Mouse (Mus musculus): ENCODE measurements around the gene Pald1. TPM values are rescaled to one million over a fixed set of nuclear protein-coding genes. Genes with fewer than 3 reads are reported as not detected.

The Pald1 gene
- polyA plus RNA-seq, 1 experiment from 2014 or later = 21.0 TPM

DNA sequence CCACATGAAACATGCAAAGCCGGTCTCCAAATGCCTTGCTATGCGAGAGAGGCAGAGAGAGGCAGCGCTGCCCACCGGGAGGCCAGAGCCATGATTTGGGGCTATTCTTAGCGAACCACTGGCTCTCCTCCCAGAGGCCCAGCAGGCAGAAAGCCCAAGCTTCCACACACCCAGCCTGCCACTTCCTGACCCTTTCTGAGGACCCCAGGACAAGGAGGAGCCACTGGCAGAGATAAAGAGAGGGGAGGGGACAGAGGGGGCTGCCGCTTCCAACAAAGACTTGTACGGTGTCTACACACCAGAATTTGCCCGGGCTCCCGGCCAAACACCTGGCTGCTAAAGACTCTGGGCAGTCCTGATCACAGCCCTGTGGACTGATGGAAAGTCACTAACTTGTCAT, 3.1 kb downstream of the Pald1 start:
- Histone ChIP-seq H3K27ac (ENCODE audit: low read length) (peak overlapping the region; percentile 89), H3K4me1 (ENCODE audit: control insufficient read depth, insufficient read depth, low read length) (peaks cover 73% of the 10 kb centered on the region), H3K27me3 (ENCODE audit: control insufficient read depth, insufficient read depth, low read length) (no peaks in the 10 kb centered on the region), H3K4me3 (ENCODE audit: low read length) (peak overlapping the region; percentile 86), H3K9me3 (replicated peaks; ENCODE audit: control insufficient read depth, low read length) (no peaks in the 10 kb centered on the region), H3K9ac (ENCODE audit: low read length) (peak overlapping the region; percentile 52), H3K36me3 (ENCODE audit: control insufficient read depth, insufficient read depth) (no peaks in the 10 kb centered on the region), H3K4me2 (ENCODE audit: low read depth, low read length) (peak overlapping the region; percentile 94)
- WGBS = 5% methylated on average over 9 of the region's 9 CpGs
- peak; percentile 78 for ATAC-seq (replicated peaks; ENCODE audit: extremely low read depth, insufficient read depth, low FRiP score)

DNA sequence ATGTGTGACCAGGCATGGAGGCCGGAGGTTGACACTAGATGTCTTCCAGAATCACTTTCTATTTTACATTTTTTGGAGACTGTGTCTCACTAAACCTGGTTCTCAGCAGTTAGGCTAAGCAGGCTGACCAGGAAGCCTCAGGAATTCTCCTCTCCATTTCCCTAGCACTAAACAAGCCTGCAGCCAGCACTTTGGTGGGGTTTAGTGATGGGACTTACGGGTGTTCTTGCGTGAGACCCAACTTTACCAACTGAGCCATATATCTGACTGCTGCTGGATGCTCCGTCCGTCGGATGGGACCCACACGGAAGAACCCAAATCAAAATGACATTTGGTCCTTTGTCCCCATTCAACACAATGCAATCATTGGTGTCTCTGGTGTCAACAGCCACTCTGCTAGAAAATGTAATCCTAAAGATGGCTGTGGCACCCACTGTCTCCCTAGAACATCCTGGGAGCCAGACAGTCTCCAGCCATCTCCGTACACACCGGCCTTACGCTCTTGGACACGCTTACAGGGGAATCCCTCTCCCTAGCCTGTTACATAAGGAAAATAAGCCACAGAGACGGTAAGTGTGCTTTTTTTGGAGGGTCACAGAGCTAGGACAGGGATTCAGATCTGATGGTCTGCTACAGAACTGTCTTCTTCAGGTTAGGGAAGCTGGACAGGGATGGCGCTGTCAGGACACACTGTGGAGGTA, 3.8 kb downstream of the Pald1 start:
- no peaks in the 10 kb centered on the region for H3K27me3 ChIP-seq (ENCODE audit: control insufficient read depth, insufficient read depth, low read length)
- peak overlapping the region; percentile 94 for H3K4me2 ChIP-seq (ENCODE audit: low read depth, low read length)
- no peak for ATAC-seq (replicated peaks; ENCODE audit: extremely low read depth, insufficient read depth, low FRiP score)
- 73% methylated on average over 13 of the region's 13 CpGs for WGBS
- H3K9me3 ChIP-seq (replicated peaks; ENCODE audit: control insufficient read depth, low read length) = no peaks in the 10 kb centered on the region
- H3K36me3 ChIP-seq (ENCODE audit: control insufficient read depth, insufficient read depth) = no peaks in the 10 kb centered on the region
- peak overlapping the region; percentile 89 for H3K27ac ChIP-seq (ENCODE audit: low read length)
- peak overlapping the region; percentile 52 for H3K9ac ChIP-seq (ENCODE audit: low read length)
- peak overlapping the region; percentile 86 for H3K4me3 ChIP-seq (ENCODE audit: low read length)
- peaks cover 78% of the 10 kb centered on the region for H3K4me1 ChIP-seq (ENCODE audit: control insufficient read depth, insufficient read depth, low read length)

DNA sequence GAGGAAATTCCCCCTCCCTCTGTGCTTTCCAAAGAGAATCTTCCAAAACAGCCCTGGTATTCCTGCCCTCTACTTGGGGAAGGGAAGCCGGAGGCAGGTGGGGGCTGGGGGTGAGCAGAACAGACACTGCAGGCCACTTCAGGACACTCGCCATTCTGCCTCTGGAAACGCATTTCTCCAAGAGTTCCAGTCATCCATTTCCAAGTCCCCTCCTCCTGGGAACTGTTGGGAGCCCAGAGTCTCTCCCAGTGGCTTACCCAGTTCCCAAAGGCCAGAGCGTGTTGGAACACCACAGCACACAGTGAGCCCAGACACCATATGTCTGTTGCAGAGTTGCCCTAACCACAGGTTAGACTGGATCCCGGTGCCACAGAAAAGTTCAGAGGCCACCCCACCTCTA, 4.6 kb downstream of the Pald1 start:
- no peak for ATAC-seq (replicated peaks; ENCODE audit: extremely low read depth, insufficient read depth, low FRiP score)
- 76% methylated on average over 5 of the region's 5 CpGs for WGBS

DNA sequence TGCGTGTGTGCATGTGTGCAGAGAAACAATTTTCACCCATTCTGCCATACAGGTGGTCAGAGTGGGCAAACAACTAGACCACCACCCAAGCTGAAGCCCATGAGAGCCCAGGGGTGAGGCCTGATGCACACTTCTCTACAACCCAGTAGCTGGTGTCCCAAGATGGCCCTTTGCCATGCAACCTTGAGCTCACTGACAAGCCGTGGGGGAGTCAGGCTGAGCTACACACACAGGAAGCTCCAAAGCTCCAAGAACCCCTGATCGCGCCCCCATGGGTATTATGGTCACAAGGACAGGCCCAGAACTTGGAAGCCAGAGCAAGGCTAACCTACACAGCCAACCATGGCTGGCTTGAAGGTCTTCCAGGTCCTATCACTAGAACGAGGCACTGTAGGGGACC, 5.3 kb downstream of the Pald1 start:
- 88% methylated on average over 5 of the region's 5 CpGs for WGBS
- no peaks in the 10 kb centered on the region for H3K36me3 ChIP-seq (ENCODE audit: control insufficient read depth, insufficient read depth)
- H3K4me2 ChIP-seq (ENCODE audit: low read depth, low read length) = no peak overlapping the region
- ATAC-seq (replicated peaks; ENCODE audit: extremely low read depth, insufficient read depth, low FRiP score) = no peak
- H3K4me1 ChIP-seq (ENCODE audit: control insufficient read depth, insufficient read depth, low read length) = peaks cover 80% of the 10 kb centered on the region
- no peaks in the 10 kb centered on the region for H3K27me3 ChIP-seq (ENCODE audit: control insufficient read depth, insufficient read depth, low read length)
- H3K27ac ChIP-seq (ENCODE audit: low read length) = no peak overlapping the region
- H3K4me3 ChIP-seq (ENCODE audit: low read length) = no peak overlapping the region
- no peaks in the 10 kb centered on the region for H3K9me3 ChIP-seq (replicated peaks; ENCODE audit: control insufficient read depth, low read length)
- H3K9ac ChIP-seq (ENCODE audit: low read length) = no peak overlapping the region

More for the DNA sequence above, 4.6 kb downstream of the Pald1 start:
- Histone ChIP-seq H3K9me3 (replicated peaks; ENCODE audit: control insufficient read depth, low read length) (no peaks in the 10 kb centered on the region), H3K27me3 (ENCODE audit: control insufficient read depth, insufficient read depth, low read length) (no peaks in the 10 kb centered on the region), H3K36me3 (ENCODE audit: control insufficient read depth, insufficient read depth) (no peaks in the 10 kb centered on the region), H3K4me3 (ENCODE audit: low read length) (no peak overlapping the region), H3K9ac (ENCODE audit: low read length) (no peak overlapping the region), H3K4me2 (ENCODE audit: low read depth, low read length) (no peak overlapping the region), H3K27ac (ENCODE audit: low read length) (peak overlapping the region; percentile 54; the same call in 1 of the 2 replicates), H3K4me1 (ENCODE audit: control insufficient read depth, insufficient read depth, low read length) (peaks cover 78% of the 10 kb centered on the region)

DNA sequence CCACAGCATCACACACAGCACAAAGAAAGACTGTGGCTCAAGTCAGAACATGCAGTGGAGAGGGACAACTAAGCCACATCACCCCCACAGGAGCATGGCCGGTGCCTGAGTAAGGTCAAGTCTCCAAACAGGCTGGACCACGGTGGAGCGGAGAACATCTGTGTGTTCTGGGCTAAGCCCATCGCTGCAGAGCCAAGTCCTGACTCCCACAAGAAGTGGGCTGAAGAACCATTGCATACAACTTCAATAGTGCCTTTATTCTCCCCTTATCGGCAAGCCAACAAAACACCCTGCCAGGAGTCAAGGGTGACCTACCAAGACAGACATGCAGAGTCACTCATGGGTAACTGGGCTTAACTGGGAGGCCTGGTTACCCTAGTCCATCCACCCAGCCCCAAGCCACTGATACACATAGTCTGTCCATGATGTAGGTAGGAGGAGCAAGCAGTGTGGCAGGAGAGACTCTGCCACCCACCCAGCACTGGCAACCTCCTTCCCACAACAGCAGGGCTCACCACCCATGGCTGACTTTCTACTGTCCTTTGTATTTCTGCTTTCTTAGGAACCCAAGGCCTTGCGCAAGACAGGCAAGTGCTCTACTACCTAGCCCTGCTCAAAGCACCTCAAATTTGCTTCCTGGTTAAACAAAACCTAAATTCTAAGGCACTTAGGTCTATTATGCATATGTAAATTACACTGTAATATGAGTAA, 8.4 kb downstream of the Pald1 start:
- no peak for ATAC-seq (replicated peaks; ENCODE audit: extremely low read depth, insufficient read depth, low FRiP score)
- no peak overlapping the region for H3K4me3 ChIP-seq (ENCODE audit: low read length)
- no peaks in the 10 kb centered on the region for H3K36me3 ChIP-seq (ENCODE audit: control insufficient read depth, insufficient read depth)
- no peak overlapping the region for H3K9ac ChIP-seq (ENCODE audit: low read length)
- 71% methylated on average over 6 of the region's 6 CpGs for WGBS
- H3K9me3 ChIP-seq (replicated peaks; ENCODE audit: control insufficient read depth, low read length) = no peaks in the 10 kb centered on the region
- no peak overlapping the region for H3K4me2 ChIP-seq (ENCODE audit: low read depth, low read length)
- H3K4me1 ChIP-seq (ENCODE audit: control insufficient read depth, insufficient read depth, low read length) = peaks cover 81% of the 10 kb centered on the region
- H3K27me3 ChIP-seq (ENCODE audit: control insufficient read depth, insufficient read depth, low read length) = no peaks in the 10 kb centered on the region
- peak overlapping the region; percentile 25 for H3K27ac ChIP-seq (ENCODE audit: low read length)

DNA sequence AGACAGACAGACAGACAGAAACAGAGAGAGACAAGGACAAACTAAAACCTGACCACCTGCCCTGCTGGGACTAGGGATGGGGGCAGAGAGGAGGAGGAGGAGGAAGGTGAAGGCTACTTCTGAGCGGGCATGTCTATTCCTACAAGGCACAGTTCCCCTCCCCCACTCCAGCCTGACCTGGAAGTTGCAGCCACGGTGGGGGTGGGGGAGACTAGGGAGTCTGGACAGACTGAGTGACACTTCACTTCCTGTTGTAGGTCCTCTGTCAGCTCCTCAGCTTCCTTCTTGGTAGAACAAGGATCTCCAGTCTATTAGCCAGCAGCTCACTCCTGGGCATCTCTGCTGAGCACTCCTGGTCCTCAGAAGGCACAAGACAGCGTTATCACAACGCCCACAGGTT, 9.3 kb downstream of the Pald1 start:
- H3K4me2 ChIP-seq (ENCODE audit: low read depth, low read length) = no peak overlapping the region

DNA sequence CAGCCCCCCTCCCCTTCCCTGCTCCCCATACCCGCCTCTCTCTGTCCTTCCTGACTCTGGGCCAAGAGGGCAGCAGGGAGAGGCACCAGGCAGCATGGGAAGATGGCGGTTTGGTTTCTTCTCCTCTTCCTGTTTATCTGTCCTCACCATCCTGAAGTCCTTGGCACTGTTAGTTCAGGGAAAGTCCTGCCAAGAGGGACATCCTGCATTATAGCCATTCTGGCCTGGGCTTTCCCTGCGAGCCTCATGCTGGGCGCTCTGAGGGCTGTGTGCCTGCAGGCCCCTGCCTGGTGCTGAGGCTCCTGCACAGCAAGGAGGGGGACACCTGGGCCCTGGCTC, 10.8 kb downstream of the Pald1 start:
- peaks cover 57% of the 10 kb centered on the region for H3K4me1 ChIP-seq (ENCODE audit: control insufficient read depth, insufficient read depth, low read length)
- no peak for ATAC-seq (replicated peaks; ENCODE audit: extremely low read depth, insufficient read depth, low FRiP score)
- no peak overlapping the region for H3K4me3 ChIP-seq (ENCODE audit: low read length)
- no peak overlapping the region for H3K4me2 ChIP-seq (ENCODE audit: low read depth, low read length)
- H3K27me3 ChIP-seq (ENCODE audit: control insufficient read depth, insufficient read depth, low read length) = no peaks in the 10 kb centered on the region
- H3K9ac ChIP-seq (ENCODE audit: low read length) = peak overlapping the region; percentile 14; the same call in 1 of the 2 replicates
- 57% methylated on average over 3 of the region's 4 CpGs for WGBS
- H3K27ac ChIP-seq (ENCODE audit: low read length) = peak overlapping the region; percentile 24; the same call in 1 of the 2 replicates
- H3K9me3 ChIP-seq (replicated peaks; ENCODE audit: control insufficient read depth, low read length) = no peaks in the 10 kb centered on the region
- H3K36me3 ChIP-seq (ENCODE audit: control insufficient read depth, insufficient read depth) = no peaks in the 10 kb centered on the region

More for the DNA sequence above, 9.3 kb downstream of the Pald1 start:
- H3K4me3 ChIP-seq (ENCODE audit: low read length) = no peak overlapping the region
- peaks cover 72% of the 10 kb centered on the region for H3K4me1 ChIP-seq (ENCODE audit: control insufficient read depth, insufficient read depth, low read length)
- H3K27ac ChIP-seq (ENCODE audit: low read length) = peak overlapping the region; percentile 25
- no peaks in the 10 kb centered on the region for H3K36me3 ChIP-seq (ENCODE audit: control insufficient read depth, insufficient read depth)
- ATAC-seq (replicated peaks; ENCODE audit: extremely low read depth, insufficient read depth, low FRiP score) = no peak
- H3K27me3 ChIP-seq (ENCODE audit: control insufficient read depth, insufficient read depth, low read length) = no peaks in the 10 kb centered on the region
- H3K9ac ChIP-seq (ENCODE audit: low read length) = no peak overlapping the region
- 18% methylated on average over 4 of the region's 4 CpGs for WGBS
- no peaks in the 10 kb centered on the region for H3K9me3 ChIP-seq (replicated peaks; ENCODE audit: control insufficient read depth, low read length)

DNA sequence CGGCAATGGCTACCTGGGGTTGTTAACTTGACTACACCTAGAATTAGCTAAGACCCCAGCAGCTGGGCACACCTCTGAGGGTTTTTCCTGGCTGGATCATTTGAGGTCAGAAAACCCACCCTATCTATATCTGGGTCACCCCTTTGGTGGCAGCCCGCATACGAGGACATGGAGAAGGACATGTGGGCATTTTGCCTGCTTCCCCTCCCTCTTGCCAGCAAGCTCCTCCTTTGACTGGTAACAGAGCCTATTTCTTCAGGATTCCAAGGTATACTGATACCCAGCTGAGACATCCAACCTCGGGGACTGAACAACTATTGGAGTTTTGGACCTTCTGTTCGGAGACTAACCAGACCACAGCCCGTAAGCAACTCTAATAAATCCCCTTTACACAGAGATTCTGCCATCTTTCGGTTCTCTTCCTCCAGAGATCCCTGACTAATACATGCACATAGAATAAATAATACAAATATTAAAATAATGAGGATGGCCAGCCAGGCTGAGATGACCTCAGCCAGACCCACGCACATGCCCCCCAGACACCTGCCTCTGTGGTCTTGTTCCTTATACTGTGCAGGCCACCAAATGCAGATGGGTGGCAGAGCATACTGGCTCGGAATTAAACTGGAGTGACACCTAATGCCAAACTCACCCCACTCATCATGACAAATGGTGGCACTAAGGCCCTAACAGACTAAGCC, 11.3 kb downstream of the Pald1 start:
- WGBS = 75% methylated on average over 9 of the region's 9 CpGs
- Histone ChIP-seq H3K4me1 (ENCODE audit: control insufficient read depth, insufficient read depth, low read length) (peaks cover 56% of the 10 kb centered on the region), H3K9ac (ENCODE audit: low read length) (no peak overlapping the region)

More for the DNA sequence above, 11.3 kb downstream of the Pald1 start:
- H3K27me3 ChIP-seq (ENCODE audit: control insufficient read depth, insufficient read depth, low read length) = no peaks in the 10 kb centered on the region
- no peaks in the 10 kb centered on the region for H3K36me3 ChIP-seq (ENCODE audit: control insufficient read depth, insufficient read depth)
- ATAC-seq (replicated peaks; ENCODE audit: extremely low read depth, insufficient read depth, low FRiP score) = no peak
- H3K9me3 ChIP-seq (replicated peaks; ENCODE audit: control insufficient read depth, low read length) = no peaks in the 10 kb centered on the region
- H3K4me3 ChIP-seq (ENCODE audit: low read length) = no peak overlapping the region
- H3K4me2 ChIP-seq (ENCODE audit: low read depth, low read length) = no peak overlapping the region
- peak overlapping the region; percentile 19; the same call in 1 of the 2 replicates for H3K27ac ChIP-seq (ENCODE audit: low read length)
